In the genomic region with DNA sequence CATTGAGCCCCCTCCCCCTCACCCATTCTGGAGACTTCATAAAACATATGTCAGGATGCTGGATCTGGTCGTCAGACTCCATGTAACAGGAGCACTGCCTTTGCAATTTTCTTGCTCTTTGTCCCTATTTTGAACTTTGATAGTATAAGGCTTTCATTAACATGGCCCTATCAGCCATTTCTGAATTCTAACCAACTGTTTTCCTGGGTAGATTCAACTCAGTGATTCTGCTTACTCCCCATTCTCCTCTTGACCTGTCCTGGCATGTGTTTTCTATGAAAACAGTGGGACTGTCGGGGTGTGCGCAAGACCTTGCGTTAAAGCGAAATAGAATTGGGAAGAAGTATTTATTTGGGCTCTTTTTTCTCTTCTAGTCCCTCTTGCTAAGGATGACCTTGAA, we compare ENCODE assay signal across 22 mouse cellular contexts. TPM values are rescaled to one million over a fixed set of nuclear protein-coding genes. Genes with fewer than 3 reads are reported as not detected.
DNase-seq lines count a peak whose midpoint lies in the region; ATAC-seq lines count a peak whose summit lies in the region.
"Had no signal": no experiment of that assay in that cellular context is flagged by ENCODE, and none has a peak within 500 bp of the region (broad histone marks: within the 10 kb centered on the region; RNA-seq: fewer than 3 reads in every experiment).

No protein-coding gene starts in this region.

- H3K27ac ChIP-seq in kidney, embryonic 15.5 days, result no peak overlapping the region
- H3K27ac ChIP-seq: embryonic facial prominence, embryonic 13.5 days; embryonic facial prominence, embryonic 15.5 days; forebrain, embryonic 10.5 days; forebrain, embryonic 12.5 days had no signal

- H3K4me2 ChIP-seq in kidney, embryonic 15.5 days, result no peak overlapping the region
- H3K4me2 ChIP-seq: embryonic facial prominence, embryonic 13.5 days; embryonic facial prominence, embryonic 15.5 days; forebrain, embryonic 12.5 days had no signal

- H3K36me3 ChIP-seq in kidney, embryonic 15.5 days, result peaks cover 12% of the 10 kb centered on the region
- H3K36me3 ChIP-seq: forebrain, embryonic 12.5 days had no signal

- no peaks in the 10 kb centered on the region for H3K4me1 ChIP-seq in kidney, embryonic 15.5 days
- H3K4me1 ChIP-seq: embryonic facial prominence, embryonic 13.5 days; embryonic facial prominence, embryonic 15.5 days; forebrain, embryonic 10.5 days; forebrain, embryonic 12.5 days had no signal

- no peaks in the 10 kb centered on the region for H3K27me3 ChIP-seq in kidney, embryonic 15.5 days
- H3K27me3 ChIP-seq: embryonic facial prominence, embryonic 13.5 days; embryonic facial prominence, embryonic 15.5 days; forebrain, embryonic 12.5 days had no signal

- peak; percentile 15 to 51 for DNase-seq in kidney, adult 8-10 months
- DNase-seq in kidney, postnatal 25 days, result no peak
- DNase-seq in kidney, postnatal 4 days, result no peak
- peak; percentile 17 for DNase-seq in kidney, postnatal 14 days
- DNase-seq in kidney, postnatal 10 days, result no peak
- DNase-seq: adrenal gland, adult 2 months; adrenal gland, postnatal 10 days; adrenal gland, postnatal 25 days; cerebellum, adult 11 months; cerebellum, adult 18-20 months; cerebellum, adult 8-10 months; cerebellum, adult 9-11 months; cerebellum, postnatal 14 days; cerebellum, postnatal 36 days; embryo, embryonic 11 days had no signal

- H3K4me3 ChIP-seq in kidney, embryonic 15.5 days (replicated peaks), result no peak overlapping the region
- H3K4me3 ChIP-seq: embryonic facial prominence, embryonic 13.5 days; embryonic facial prominence, embryonic 15.5 days; erythroblast, embryonic 14.5 days; forebrain, embryonic 10.5 days; forebrain, embryonic 12.5 days had no signal

- WGBS in kidney, embryonic 15.5 days, result 49% methylated on average over 5 of the region's 5 CpGs

- H3K9ac ChIP-seq in kidney, embryonic 15.5 days, result no peak overlapping the region
- H3K9ac ChIP-seq: embryonic facial prominence, embryonic 13.5 days; embryonic facial prominence, embryonic 15.5 days; forebrain, embryonic 12.5 days had no signal

- H3K9me3 ChIP-seq in kidney, embryonic 15.5 days (replicated peaks), result no peaks in the 10 kb centered on the region
- H3K9me3 ChIP-seq: embryonic facial prominence, embryonic 13.5 days; embryonic facial prominence, embryonic 15.5 days; forebrain, embryonic 10.5 days; forebrain, embryonic 12.5 days had no signal

- 0 out of 2 replicates have a peak, but pooled peaks have one; percentile 25 for ATAC-seq in kidney, embryonic 15.5 days (replicated peaks; ENCODE audit: low FRiP score)
- ATAC-seq: forebrain, embryonic 14.5 days had no signal

RNA-seq across cellular contexts. Expression of a gene that starts 21.1 kb away (rescaled TPM):
- 8.5 and 9.8 TPM in 2 replicates for polyA plus RNA-seq in kidney, embryonic 15.5 days (2015; fragmentation: Nextera tagmentation; extraction: Ambion mirVana)

RNA-seq across cellular contexts. Expression of a gene that starts 21.2 kb away (rescaled TPM):
- 181 and 206 TPM in 2 replicates for polyA plus RNA-seq in kidney, embryonic 15.5 days (2015; fragmentation: Nextera tagmentation; extraction: Ambion mirVana)

Comparison
In these comparisons a context has a peak if more than half of its experiments do, and no peak if none do; other contexts are left out.
1. DNase-seq: peak in kidney, adult 8-10 months (2 of 2) and kidney, postnatal 14 days (single experiment); none in kidney, postnatal 25 days (0 of 2), kidney, postnatal 4 days (0 of 2) and kidney, postnatal 10 days (single experiment).